Mouse (Mus musculus) kidney, adult 2 months (tissue): ENCODE results near the gene Atp13a2.

Source experiments
- CTCF ChIP-seq: fragments of 200-500 bp; conservative IDR thresholded peaks from 2 replicates; pipeline ENCODE4 v1.5.1; 2011; ENCODE audit warnings: low read depth, mild to moderate bottlenecking, control low read depth, low read length, moderate library complexity, mixed read lengths; ENCODE audit not compliant: insufficient read depth, insufficient read length
- POLR2A ChIP-seq: fragments of 200-500 bp; IDR thresholded peaks from one replicate; pipeline ENCODE4 v1.6.1; 2011; ENCODE audit warnings: low read depth, low read length, control low read depth

DNA sequence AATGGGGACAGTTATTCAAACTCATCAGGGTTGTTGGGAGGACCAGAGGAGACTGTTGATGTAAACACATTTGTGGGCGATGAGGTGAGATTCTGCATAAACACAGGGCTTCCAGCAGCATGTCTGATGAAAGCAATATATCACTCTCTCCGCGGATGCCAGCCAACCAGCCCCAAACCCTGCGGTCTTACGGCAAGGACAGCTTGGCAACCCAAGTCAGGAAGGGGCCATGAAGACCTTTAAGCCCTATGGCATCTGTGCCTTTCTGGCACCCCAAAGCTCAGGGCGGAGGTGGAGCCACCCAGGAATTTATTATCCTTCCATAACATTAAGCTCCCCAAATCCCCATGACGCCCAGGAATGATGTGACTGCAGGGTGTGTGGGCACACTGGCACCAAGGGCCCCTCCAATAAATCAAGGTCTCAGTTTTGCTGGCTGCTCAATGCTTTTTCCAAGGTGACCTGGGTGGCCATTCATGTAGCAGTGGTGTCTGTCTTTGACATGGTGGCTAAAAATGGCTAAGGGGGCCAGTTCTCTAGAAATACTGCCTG is 27.5 kb upstream of the Atp13a2 start:
- TF ChIP-seq CTCF (no peak), POLR2A (no peak)
